Mouse (Mus musculus): Measurements from ENCODE around the gene Bhlhe23.

The Bhlhe23 gene

GRCm38 (mm10) chr2:180775641-180776040, 1.1 kb downstream of the Bhlhe23 start:
- in situ Hi-C loops (cut with MboI, MseI), result no loop called here

GRCm38 (mm10) chr2:180775223-180775622, 1.5 kb downstream of the Bhlhe23 start:
- in situ Hi-C loops (cut with MboI, MseI), result no loop called here

- in situ Hi-C loops (cut with MboI, MseI), result no loop called here
Measured at GRCm38 (mm10) chr2:180765713-180766112, 11.0 kb downstream of the Bhlhe23 start.

DNA sequence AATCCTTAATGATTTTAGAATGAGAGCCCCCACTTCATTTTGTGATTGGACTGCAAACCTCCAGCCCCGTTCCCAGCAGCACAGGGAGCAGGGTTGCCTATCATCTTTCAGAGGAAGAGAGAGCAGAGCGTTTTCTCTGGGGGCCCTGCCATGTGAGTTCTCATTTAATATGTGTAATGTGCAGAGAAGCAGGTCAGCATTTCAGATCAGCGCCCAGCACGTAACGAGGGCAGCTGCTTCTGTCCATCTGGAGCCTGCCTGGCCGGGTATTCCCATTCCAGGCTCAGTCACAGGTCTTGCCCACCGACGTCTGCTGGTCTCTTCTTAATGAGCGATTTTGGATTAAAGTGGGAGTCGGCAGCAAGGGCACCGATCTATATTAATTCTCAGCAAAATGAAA, 11.7 kb downstream of the Bhlhe23 start:
- in situ Hi-C loops (cut with MboI, MseI), result no loop called here

- in situ Hi-C loops (cut with MboI, MseI), result loop anchor here (10.0 kb wide), 1 partner anchor 184 kb away; no protein-coding TSS in a partner anchor
Measured at GRCm38 (mm10) chr2:180758513-180759263, 18.0 kb downstream of the Bhlhe23 start.

DNA sequence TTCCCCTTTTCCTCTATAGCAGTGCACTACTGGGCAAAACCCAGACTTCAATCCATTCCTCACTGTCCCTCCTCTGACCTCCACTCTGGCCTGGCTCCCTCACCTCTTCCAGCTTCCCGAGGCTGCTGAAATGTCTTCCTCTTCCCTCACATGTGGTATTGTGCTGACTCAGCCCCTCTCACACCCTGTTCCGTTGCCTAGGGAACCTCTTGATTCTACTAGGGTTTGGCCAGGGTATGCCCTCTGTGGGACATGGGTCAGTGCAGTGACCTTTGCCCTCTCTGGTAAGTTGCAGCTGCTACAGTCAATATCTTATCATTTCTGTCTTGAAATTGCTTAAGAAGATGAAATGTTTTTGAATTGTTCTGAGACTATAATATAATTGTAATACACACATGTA, 19.9 kb downstream of the Bhlhe23 start:
- in situ Hi-C loops (cut with MboI, MseI), result loop anchor here (10.0 kb wide), 1 partner anchor 182 kb away; no protein-coding TSS in a partner anchor

DNA sequence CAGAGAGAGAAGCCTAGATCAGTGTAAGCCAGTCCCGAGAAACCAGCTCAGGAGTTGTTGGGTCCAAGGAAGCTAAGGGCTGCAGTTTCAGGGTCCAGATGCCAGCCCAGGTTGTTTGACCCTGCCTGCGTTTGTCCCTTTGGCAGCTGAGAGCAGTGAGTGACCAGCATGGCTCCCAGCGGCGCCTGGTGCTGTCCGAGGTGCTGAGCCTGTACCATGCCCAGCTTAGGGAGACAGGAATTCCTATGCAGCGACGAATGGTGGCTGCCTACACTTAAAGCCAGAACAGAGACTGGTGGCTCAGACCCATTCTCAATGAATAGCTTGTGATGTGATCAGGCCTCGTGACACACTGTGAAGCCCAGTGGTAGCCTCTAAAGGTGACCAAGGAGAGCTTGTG, 20.8 kb downstream of the Bhlhe23 start:
- in situ Hi-C loops (cut with MboI, MseI), result loop anchor here (10.0 kb wide), 1 partner anchor 181 kb away; no protein-coding TSS in a partner anchor

GRCm38 (mm10) chr2:180754976-180755688, 21.6 kb downstream of the Bhlhe23 start:
- in situ Hi-C loops (cut with MboI, MseI), result loop anchor here (10.0 kb wide), 1 partner anchor 180 kb away; no protein-coding TSS in a partner anchor

DNA sequence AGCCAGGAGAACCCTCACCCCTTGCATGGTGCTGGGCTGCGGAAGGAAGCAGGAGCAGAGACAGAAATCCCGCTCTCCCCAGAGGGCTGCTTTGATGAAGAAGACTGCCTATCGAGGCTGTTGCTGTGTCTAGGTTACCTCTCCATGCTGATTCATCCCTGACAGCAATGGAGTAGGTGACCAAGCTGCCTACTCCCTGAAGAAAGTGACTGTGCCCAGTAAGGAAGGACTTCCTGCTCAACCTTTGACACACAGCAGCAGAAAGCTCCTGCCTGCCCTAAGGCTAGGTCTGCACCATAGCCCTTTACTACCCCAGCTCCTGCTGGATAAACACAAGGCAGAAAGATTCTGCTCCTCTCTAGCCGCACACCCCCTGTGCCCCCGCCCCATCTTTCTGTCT, 27.8 kb downstream of the Bhlhe23 start:
- in situ Hi-C loops (cut with MboI, MseI), result no loop called here

DNA sequence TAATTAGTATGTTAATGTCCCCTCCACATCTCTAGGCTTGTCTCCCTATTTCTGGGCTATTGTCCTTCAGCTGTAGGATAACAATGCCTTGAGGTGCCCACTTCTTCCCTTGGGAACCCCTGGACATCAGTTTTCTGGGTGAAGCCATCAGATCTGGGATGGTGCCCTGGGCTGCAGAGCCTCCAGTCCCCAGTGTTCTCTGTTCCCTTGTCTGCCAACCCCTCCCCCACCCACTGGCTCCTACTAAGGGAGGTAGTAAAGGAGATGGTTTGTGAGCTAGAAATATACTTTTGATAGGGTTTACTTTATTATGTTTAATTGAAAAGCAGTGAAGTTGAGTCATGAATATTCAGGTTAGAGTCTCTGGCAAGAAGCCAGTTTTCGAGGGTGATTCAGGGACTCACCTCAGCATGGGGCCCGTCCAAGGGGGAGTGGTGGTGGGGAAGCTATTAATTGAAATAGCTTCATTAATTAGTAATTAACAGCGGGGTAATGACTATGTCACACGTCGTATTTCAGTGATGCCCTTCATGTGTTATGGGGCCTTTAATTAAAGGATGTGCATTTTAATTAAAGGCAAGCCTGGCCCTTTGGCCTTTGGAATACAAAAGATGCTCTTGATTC, 30.0 kb downstream of the Bhlhe23 start:
- in situ Hi-C loops (cut with MboI, MseI), result no loop called here

GRCm38 (mm10) chr2:180745248-180745927, 31.3 kb downstream of the Bhlhe23 start:
- in situ Hi-C loops (cut with MboI, MseI), result no loop called here

DNA sequence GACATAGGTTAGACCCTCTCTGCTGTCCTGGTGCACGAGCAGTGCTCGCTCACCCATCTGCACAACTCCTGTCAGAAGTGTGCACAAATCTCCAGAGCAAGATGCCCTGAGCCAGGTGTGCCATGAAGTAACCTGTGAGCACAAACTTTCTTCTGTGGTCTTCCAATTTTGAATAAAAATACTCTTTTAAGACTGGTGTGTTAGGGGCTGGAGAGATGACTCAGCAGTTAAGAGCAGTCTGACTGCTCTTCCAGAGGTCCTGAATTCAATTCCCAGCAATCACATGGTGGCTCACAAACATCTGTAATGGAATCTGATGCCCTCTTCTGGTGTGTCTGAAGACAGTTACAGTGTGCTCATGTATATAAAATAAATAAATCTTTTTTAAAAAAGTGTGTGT, 33.4 kb downstream of the Bhlhe23 start:
- in situ Hi-C loops (cut with MboI, MseI), result no loop called here

DNA sequence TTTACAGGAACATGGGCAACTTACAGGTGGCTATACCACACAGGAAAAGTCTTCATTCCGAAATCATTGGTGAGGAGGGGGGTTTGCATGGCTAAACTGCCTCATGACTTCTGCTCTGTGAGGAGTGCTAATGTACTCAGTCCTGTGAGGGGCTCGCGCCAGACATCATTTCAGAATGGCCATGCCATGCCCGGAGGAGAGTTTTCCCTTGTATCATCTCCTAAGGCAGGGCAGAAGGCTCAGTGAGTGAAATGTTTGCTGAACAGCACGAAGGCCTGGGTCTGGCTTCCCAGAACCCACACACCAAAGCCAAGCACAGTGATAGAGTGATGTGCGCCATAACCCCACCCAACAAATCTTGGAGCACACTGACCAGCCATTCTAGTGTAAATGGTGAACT, 33.9 kb downstream of the Bhlhe23 start:
- in situ Hi-C loops (cut with MboI, MseI), result no loop called here

DNA sequence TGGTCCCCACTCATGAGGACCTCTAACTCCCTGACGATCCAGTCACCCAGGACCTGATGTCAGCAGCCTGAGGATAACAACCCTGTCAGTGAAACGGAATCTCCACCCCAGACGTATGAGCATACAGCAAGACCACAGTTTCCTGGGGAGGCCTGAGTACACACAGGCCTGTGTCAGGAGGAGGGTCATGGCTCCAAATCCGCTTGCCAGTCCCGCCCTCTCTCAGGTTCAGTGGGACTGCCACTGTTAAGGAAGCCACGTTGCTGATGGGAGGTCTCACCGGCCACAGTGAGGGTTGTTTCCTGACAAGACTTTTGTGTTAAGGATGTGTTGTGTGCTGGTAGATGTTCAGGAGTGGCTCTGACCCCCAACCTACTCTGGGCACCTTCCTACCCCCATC, 35.3 kb downstream of the Bhlhe23 start:
- in situ Hi-C loops (cut with MboI, MseI), result no loop called here

GRCm38 (mm10) chr2:180740349-180740748, 36.4 kb downstream of the Bhlhe23 start:
- in situ Hi-C loops (cut with MboI, MseI), result no loop called here

DNA sequence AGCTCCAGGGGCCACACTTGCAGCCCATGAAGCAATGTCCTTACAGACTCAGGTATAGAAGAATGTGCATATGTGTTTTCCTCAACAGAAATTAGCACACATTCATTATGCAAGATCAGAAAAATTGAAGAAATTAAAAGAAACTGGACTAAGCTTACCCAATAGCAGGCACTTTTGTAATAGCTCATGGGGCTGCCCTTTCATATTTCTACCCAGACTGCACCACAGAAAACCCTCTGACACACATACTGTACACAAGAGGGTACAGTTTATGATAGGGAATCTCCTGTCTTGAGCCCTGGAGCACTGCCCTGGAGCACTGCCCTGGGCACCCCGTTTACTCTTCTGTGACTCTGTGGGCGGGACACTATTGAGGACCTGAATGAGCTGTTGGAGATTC, 38.7 kb downstream of the Bhlhe23 start:
- in situ Hi-C loops (cut with MboI, MseI), result no loop called here

- in situ Hi-C loops (cut with MboI, MseI), result no loop called here
Measured at GRCm38 (mm10) chr2:180735232-180735631, 41.5 kb downstream of the Bhlhe23 start.

DNA sequence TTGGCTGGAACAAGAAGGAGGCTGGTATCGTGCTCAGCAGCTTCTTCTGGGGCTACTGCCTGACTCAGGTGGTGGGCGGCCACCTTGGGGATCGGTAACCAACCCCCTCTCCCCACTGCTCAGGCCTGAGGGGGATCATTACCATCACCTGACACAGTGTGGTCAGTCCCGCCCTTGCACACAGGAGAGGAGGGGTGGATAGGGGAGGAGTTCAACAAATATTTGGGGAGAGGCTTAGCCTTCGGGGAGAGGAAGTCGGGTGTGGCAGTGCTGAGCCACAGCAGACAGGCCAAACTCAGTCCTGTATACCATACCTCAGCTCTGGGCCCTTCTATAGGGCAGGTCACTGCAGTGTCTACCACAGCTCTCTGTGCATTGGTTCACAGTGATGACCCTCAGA, 44.7 kb downstream of the Bhlhe23 start:
- in situ Hi-C loops (cut with MboI, MseI), result no loop called here

GRCm38 (mm10) chr2:180731036-180731435, 45.7 kb downstream of the Bhlhe23 start:
- in situ Hi-C loops (cut with MboI, MseI), result no loop called here

DNA sequence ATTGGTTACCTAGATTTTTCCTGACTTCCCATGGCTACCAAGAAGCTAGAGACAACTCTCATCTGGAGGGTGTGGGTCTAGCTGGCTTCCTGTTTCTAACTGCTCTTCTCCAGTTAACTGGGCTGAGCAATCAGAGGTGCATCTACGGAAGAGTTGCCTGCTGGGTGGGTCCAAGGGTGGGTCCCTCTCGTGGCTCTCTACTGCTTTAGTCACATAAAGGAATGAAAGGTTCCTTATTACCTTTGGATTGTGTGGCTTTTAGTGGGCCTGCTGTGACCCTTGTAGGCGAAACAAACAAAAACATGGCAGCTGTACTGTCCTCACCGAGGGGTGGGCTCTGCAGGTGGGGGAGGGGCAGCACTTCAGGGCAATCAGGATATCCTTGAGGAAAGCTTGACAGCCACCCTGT, 49.1 kb downstream of the Bhlhe23 start:
- in situ Hi-C loops (cut with MboI, MseI), result no loop called here

DNA sequence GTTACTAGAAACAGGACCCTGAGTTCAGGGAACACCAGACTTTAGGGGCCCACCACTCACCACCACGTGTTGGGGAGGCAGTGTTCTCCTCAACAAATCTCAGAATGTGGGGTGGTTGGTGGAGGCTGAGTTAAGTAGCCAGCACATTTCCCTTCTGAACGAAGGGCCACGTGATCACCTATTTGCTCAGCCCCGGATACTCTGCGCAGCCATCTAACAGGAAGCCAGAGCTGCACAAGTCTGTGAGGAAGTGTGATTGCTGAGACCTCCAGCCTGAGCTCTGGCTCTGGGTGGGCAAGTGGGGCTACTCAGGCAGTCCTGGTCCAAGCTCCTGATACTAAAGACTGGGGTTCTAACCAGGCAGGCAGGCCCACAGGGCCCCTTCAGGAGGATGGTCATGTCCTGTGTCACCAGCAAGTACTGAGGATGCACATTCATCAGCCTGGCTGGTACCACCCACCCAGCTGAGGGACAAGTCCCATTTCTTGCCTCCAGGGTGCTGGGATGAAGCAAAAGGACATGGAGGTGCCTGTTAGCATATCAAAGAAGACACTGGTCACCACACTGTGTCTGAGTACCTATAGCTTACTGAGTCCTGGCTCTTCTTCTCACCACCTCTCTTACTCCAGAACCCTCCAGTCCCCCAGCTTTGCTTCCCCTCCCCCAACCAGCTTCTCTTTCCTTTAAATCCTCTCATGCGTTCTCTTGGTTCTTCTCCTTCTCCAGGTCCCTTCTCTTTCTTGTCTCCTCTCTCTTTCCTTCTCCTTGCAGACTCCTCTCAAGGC, 49.9 kb downstream of the Bhlhe23 start:
- in situ Hi-C loops (cut with MboI, MseI), result no loop called here

All from T-helper 1 cell (primary cell).